Mouse (Mus musculus): ENCODE data around the gene Asphd1.

- TF ChIP-seq POLR2A (IDR thresholded peaks at IDR 0.05; ENCODE audit: low read depth, low read length): no peak
- TF ChIP-seq CTCF (conservative IDR thresholded peaks at IDR 0.05; ENCODE audit: insufficient read depth, insufficient read length, low read depth, low read length): no peak
Observed at GRCm38 (mm10) chr7:126959780-126960179, 10.4 kb upstream of the Asphd1 start.
